Mouse (Mus musculus): ENCODE measurements around the gene Hrc.
A peak's percentile ranks its signal among the peaks of the same experiment; 100 is the strongest.
"Not testable (repeated sequence)": the region's sequence is repeated elsewhere in the genome, so short reads cannot be mapped to it uniquely, and the experiment has no call there.

The Hrc gene

DNA sequence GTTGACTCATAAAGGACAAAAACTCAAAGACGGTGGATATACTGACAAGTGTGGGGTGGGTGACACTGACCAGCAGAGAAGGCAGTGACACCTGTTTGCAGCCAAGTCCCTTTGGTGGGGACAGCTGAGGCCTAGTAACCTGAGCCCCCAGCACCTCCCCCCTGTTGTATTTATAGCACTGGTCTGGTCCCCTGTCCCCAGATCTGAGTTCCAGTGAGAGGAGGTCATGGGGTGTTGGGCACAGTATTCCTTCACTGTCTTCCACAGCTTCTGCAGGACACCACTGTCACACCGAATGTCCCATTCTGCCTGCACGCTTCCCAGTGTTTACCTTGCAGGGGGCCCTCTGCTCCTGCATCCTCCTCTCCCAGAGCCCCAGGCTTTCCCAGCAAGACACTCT, 485 bp upstream of the Hrc start:
- DNase-seq, result no peak

DNA sequence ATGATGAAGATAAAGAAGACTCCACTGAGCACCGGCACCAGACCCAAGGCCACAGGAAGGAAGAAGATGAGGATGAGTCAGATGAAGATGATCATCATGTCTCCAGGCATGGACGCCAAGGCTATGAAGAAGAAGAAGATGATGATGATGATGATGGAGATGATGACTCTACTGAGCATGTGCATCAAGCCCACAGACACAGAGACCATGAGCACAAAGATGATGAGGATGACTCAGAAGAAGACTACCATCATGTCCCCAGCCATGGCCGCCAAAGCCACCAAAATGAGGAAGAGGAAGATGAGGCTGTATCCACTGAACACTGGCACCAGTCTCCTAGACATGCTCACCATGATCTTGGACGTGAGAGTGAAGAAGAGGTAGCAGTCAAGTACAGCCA, 1.2 kb downstream of the Hrc start:
- no peak for DNase-seq

- no peak for DNase-seq
These were observed 2.4 kb downstream of the Hrc start for GRCm38 (mm10) chr7:45337469-45337868.

- DNase-seq, result peak; percentile 46
These were observed 3.2 kb downstream of the Hrc start for GRCm38 (mm10) chr7:45338161-45338911.

DNA sequence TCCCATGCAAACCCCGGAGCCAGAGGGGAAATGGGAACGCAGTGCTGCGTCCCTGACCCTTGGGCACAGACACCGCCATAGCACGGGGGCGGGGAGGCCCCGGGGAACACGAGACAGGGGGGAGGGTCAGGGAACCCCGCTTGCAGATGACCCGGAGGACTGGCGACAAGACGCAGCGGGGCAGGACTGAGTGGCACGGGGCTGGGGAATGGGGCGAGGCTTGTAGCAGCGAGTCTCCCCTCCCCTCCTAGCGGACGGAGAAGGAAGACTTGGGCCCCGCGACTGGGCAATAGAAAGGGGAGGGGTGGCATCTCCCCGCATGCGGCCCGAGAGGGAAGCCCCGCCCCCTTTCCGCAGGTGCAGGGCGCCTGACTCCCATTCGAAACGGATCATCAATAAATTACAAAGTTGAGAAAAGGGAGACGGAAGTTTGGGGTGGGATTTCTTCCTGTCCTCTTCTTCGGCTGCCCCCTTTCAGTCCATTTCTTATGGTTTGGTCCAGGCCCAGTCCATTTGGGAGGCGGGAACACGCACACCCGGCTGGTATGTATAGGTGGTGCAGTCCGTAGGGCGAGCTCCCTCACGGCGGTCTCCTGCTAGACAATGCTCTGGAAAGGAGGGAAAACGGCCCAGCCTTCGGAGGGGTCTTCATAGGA, 4.4 kb downstream of the Hrc start:
- peak; percentile 39 to 49 for DNase-seq

DNA sequence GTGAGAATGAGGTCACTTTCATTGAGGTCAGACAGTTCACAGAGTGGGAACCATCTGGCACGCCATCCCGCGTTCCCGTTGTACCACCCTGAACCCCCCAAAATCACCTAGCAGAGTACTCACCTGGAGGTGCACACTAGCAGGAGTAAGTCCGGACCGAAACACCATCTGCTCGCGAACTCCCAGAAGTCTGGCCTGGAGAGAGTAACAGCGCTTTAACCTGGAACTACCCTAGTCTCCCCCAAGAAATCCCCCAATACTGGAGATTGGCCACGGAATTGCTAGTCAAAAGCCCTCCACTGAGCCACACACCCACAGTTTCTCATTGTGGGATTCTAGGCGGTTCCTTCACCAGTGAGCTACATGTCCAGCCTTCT, 5.0 kb downstream of the Hrc start:
- no peak for DNase-seq

DNA sequence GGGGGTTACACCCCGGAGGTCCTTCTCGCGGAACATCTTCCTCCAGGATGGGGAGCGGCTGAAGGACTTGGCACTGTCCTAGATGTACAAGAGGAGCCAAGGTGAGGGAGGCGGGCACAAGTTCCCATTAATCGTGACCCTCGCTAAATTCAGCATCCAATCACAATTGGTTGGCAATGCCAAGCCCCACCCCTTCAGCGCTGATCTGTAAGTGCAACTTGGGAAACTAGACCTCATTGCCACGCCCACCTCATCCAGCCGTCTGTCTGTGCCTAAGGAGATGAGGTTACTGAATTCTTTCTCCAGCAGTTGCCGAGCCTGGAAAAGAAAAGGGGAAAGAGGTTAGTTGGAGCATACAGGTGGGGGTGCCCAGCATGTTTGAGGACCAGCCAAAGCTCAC, 5.6 kb downstream of the Hrc start:
- peak; percentile 46 to 48 for DNase-seq

- DNase-seq, result peak; percentile 75
These were observed 6.2 kb downstream of the Hrc start for GRCm38 (mm10) chr7:45341303-45341702.

DNA sequence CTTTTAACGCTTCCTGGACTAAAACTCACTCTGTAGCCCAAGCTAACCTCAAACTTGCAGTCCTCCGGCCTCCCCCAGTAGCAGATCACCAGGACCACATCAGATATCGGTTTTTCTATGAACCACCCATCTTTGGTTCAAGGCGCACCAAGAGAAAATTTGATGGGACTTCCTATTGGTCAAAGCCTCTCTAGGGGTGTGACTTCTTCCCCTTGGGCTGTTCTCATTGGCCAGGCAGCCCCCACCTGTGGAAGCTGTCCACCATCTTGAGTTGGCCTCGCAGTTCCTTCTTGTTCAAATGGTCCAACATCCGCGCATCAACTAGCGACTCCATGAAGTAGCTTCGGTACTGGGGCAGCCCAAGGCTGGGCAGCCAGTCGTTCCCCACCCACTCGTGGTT, 7.0 kb downstream of the Hrc start:
- DNase-seq, result no peak

DNA sequence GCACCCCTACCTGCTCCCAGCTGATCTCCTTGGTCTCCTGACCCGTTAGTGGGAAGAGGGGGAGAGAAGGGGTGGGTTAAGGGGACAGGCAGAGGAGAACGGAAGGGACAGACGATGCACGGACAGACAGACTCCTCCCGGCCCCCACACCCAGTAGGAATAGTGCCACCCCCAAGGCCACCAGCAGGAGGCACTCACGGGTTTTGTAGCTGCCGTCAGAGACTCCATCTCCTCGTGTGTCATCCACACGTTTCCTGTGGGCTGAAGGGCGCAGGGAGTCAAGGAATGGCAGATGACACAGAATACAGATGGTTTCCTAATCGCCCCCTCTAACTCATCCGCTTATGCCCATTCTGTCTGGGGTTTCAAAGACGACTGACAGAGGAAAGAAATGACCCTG, 8.5 kb downstream of the Hrc start:
- no peak for DNase-seq

DNA sequence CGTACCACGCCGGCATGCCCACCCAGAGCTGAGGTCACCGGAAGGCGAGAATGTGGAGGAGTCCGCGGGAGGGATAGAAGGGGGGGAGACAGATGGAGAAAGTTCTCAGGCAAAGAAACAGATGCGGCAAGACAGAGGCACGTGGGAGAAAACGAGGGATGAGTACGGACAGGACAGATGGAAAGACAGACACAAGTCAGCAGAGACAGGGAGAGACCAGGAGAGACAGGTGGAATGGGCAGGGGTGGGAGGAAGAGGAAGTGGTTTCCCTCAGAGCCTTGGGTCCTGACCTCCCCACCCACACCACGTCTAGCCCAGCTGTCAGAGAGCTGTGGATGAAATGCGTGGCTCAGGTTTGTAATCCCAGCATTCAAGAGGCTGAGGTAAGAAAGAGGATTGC, 11.8 kb downstream of the Hrc start:
- DNase-seq, result no peak

- no peak for DNase-seq
These were observed 18.0 kb downstream of the Hrc start for GRCm38 (mm10) chr7:45353041-45353440.

- DNase-seq, result no peak
These were observed 20.4 kb downstream of the Hrc start for GRCm38 (mm10) chr7:45355318-45356020.

DNA sequence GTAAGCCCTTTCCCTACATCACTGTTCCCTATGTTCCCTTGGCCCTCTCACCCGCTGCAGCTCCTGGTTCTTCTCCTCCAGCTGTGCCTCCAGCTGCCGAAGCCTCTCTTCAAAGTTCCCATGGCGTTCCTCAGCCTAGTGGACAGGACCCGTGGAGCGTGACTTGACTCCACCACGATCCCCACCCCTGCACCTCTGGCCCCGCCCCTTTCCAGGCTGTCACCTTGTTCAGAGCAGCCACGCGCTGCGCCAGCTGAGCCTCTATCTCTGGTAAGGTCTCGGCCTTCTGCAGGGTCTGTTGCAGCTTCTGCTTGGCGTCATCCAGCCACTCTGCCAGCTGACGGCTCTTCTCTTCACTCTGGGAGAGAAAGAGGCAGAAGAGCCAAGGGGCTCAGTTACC, 21.0 kb downstream of the Hrc start:
- no peak for DNase-seq

DNA sequence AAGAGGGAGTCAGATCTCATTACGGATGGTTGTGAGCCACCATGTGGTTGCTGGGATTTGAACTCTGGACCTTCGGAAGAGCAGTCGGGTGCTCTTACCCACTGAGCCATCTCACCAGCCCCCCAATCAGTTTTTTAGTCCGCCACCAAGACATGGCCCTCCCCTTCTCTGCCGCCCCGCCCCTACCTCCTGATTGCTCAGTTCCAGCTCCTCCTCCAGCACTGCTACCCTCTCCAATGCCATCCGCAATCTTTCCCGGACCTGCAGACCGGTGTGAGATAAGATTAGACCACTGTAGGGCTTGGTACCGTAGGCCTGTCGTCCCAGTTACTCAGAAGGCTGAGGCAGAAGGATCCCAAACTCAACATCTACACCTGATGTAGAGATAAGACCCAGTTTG, 24.0 kb downstream of the Hrc start:
- DNase-seq, result not testable (repeated sequence)

GRCm38 (mm10) chr7:45360404-45361125, 25.5 kb downstream of the Hrc start:
- DNase-seq, result no peak

GRCm38 (mm10) chr7:45361243-45361804, 26.2 kb downstream of the Hrc start:
- DNase-seq, result peak; percentile 63 to 65

- peak in 1 of 2 experiments; percentile 42 for DNase-seq
These were observed 27.7 kb downstream of the Hrc start for GRCm38 (mm10) chr7:45362801-45363200.

GRCm38 (mm10) chr7:45363983-45364382, 28.9 kb downstream of the Hrc start:
- DNase-seq, result no peak

DNA sequence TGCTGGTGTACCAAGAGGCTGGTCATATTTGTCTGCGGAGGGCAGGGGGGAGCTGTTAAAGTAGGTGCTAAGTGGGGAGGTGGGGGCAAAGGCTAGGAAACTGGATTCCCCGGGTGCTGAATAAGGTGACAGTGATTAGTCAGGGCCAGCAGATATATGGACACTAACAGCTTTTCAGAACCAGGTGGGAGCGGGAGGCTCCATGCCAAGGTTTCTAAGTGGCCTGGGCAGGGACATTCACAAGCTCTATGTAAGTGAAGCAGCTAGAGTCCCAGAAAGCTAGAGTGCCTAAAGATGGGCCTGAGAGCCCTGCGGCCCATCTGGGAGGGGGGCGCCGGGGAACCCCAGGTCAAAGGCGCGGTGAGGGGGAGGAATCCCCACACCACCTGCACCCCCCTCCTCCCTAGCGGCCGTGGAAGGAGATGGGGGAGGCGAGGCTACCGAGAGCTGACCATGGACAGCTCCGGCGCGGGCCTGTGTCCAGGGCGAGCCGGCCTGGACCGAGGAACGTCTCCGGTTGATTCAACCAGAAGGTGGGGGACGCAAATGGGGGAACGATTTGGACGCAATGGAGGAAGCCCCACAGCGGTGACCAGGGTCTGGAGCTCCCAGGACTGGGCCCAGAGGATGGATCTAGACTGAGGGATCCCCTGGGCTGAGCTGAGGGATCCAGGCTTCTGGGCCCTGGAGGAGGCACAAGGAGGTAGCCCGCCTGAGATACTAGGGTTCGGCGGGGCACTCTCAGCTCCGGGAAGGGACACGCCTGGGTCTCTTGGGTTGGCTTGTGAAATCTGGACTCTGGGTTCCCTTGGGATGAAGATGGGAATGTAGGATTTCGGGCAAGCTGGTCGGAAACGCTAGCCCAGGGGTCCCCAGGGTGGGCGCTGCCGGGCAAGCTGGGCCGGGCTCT, 30.9 kb downstream of the Hrc start:
- DNase-seq, result peak; percentile 27 to 44

GRCm38 (mm10) chr7:45366652-45367019, 31.5 kb downstream of the Hrc start, which contains the start of gene Ppfia3:
Gene Ppfia3, minus strand, starts transcription at chr7:45367019.
- no peak for DNase-seq
